Mouse (Mus musculus): ENCODE measurements at regions not wholly inside any gene's neighbourhood (a gene's known extent, or its start where the extent isn't known, plus 50 kb on each side); places are given as distances from the start of the nearest gene placed in this dataset.

- DNase-seq (ENCODE audit: low spot score in 2 of 2): no peak
These were observed 227.5 kb upstream of the Ndst3 start for GRCm38 (mm10) chr3:123918140-123918539.

- DNase-seq (ENCODE audit: low spot score in 2 of 2): no peak
These were observed 261.5 kb upstream of the Ndst3 start for GRCm38 (mm10) chr3:123952121-123952520.

DNA sequence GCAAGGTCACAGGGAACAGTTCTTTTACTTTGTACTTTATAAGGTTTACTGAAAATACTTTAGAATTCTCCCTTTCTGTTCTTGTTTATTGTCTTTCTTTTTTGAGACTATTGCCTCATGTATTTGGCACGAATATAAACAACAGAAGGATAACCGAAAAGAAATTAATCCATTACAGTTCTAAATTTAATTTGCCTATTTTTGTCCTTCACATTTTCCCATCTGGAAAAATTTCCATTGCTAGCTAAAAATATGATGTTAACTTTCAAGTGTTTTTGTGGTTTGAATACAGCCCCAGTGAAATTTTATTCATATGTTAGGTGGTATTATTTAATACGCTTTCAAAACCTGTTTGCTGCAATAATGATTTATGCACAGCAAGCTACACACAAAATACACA, 276.7 kb upstream of the Ndst3 start:
- DNase-seq (ENCODE audit: low spot score in 2 of 2): no peak

DNA sequence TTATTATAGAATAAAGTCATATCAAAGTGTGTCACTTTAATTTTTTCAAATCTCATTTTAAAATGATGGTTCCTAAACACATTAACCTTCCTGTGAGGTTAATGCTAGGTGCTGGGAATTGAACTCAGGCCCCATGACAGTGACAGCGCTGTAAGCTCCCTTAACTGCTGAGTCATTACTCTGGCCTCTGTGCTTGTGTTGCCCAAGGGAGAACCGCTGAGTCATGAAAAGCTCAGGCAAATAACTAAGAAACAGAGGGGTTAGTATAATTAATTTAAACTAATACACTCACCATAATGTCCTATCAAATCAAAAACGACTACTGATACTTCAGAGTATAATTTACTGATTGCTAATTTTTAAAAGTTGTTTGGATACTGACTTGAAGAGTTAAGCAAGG, 281.7 kb upstream of the Ndst3 start:
- DNase-seq (ENCODE audit: low spot score in 2 of 2): no peak

DNA sequence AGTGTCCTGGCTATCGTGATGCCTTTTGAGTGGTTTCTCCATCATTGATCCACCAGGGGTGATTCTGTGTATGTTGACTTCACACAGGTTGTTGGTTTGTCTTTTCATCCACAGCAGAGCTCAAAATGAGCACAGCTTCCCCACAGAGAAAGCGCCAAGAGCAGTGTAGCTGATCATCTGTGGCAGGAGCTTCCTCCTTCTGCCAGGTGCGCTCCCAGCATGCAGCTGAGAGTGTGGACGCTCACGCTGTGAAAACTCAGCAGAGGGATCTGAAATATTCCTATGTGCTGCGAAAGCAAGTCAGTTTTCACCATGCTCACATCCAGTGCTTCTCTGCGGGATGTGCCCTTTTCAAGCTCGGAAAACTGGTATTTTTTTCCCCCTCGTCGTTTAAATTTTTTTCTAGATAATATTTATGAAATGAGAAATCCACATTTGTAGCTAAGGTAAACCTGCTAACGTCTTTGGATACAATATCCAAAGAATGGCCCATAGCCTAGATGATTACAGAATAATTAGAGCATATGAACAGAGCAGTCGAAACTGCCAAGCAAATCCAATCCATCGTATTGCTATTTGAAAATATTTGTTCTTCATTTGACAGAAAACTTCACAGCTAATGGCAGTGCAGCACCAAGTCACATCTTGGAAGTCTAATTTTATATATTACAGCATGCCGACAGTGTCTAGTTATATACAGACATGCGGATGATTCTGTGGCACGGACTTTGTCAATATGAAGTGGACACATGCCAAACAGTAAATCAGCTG, 283.3 kb upstream of the Ndst3 start:
- DNase-seq (ENCODE audit: low spot score in 2 of 2): peak; percentile 5 to 10

DNA sequence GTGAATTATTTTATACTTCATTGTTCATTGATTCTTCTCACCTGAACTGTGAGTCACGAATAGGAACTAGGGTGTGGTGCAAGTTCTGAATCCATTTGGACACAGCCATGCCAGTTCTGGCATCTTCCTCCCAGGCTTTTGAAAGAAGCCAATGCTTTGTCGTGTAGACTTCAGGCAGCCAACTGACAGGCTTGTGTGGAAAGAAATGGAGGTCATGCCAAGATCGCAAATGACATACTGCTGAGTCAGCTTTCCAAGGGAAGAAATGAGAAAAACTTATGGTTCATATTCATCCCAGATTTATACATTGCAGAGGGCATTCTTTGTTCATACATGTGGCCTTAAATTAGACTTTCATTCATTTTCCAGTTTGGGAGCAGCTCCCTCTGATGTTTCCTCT, 285.8 kb upstream of the Ndst3 start:
- no peak for DNase-seq (ENCODE audit: low spot score in 2 of 2)

DNA sequence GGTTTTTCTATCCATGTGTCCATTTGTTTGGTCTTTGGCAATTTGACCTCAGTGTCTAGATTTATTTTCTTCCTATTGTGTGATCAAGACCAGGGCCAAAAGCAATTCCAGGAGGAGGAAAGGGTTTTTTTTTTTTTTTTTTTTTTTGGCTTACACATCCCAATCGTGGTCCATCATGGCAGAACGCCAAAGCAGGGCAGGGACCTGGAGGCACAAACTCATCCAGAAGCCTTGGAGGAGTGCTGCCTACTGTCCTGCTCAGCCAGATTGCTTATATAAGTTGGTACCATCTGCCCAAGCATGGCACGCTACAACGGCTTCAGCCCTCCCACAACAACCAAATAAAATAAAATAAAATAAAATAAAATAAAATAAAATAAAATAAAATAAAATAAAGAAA, 286.5 kb upstream of the Ndst3 start:
- DNase-seq (ENCODE audit: low spot score in 2 of 2): no peak

DNA sequence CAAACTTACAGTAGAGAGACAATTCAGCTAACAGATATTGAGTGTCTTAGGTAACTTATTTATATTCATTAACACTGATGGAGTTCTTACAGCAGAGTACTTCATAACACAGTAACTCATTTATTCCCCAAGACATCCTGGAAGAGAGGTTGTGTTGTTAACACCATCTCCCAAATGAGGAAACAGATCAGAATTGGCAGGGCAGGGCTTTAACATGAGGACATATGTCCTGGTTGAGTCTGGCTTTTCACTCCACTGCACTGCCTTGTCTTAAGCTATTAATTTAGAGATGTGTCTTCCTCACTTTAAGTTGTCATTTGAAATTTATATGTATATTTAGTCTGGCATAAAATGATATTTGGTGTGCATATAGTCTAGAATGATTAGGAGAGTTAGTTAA, 292.4 kb upstream of the Ndst3 start:
- DNase-seq (ENCODE audit: low spot score in 2 of 2): no peak

DNA sequence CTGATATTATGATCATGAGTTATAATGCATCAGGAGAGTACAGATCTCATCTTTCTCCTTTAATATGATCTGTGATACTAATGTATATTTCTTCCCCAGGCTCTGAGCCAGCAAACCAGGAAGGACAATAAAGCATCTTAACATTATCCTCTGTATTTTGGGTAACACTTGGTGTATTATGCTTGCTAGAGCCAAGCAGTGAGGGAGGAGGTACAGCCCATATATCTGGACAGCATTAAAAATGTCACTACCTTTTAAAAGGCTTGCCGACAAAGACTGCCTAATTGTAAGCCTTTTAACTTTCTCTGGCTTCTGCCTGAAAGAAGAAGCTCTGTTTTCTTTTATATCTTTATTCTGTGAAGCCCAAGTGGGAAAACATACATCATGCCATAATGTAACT, 292.9 kb upstream of the Ndst3 start:
- DNase-seq (ENCODE audit: low spot score in 2 of 2): no peak

GRCm38 (mm10) chr3:123984028-123984427, 293.4 kb upstream of the Ndst3 start:
- no peak for DNase-seq (ENCODE audit: low spot score in 2 of 2)

GRCm38 (mm10) chr3:123999957-124000616, 309.4 kb upstream of the Ndst3 start:
- DNase-seq (ENCODE audit: low spot score in 2 of 2): no peak

DNA sequence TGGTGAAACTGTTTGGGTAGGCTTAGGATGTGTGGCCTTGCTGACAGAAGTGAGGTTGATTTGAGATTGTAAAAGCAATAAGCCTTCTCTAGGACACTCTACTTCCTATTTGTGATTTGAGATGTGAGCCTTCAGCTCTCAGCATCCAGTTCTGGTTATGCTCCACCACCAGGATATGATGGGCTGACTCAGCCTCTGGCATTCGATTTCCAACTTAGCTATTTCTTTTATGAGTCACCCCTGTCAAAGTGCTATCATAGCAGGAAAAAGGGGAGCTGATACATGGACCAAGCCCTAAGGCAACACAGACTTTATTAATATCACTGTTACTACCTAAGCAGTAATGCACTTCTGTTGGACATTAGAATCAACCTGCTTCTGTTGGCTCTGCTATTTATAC, 310.2 kb upstream of the Ndst3 start:
- DNase-seq (ENCODE audit: low spot score in 2 of 2): no peak

DNA sequence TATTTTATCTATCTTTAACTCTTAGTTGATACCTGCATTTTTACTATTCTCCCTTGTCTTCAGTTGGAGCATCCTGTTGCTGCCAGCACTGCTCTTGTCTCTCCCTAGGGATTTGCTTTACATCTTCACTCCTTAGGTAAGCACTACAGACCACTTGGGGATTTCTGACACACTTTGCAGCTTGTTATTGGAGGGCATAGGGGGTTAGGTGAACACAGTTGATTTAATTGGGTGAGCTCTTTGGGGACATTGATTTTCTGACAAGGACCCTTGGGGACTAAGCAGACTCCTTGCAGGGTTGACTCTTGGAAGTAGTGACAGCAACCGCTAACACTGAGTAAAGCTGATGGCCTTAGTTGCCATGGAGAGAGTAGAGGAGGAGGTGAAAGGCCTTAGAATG, 309.0 kb upstream of the Tram1l1 start:
- no peak for DNase-seq (ENCODE audit: low spot score in 2 of 2)

- no peak for DNase-seq (ENCODE audit: low spot score in 2 of 2)
These were observed 302.0 kb upstream of the Tram1l1 start for GRCm38 (mm10) chr3:124018618-124019017.

- no peak for DNase-seq (ENCODE audit: low spot score in 2 of 2)
These were observed 294.5 kb upstream of the Tram1l1 start for GRCm38 (mm10) chr3:124026188-124026587.

DNA sequence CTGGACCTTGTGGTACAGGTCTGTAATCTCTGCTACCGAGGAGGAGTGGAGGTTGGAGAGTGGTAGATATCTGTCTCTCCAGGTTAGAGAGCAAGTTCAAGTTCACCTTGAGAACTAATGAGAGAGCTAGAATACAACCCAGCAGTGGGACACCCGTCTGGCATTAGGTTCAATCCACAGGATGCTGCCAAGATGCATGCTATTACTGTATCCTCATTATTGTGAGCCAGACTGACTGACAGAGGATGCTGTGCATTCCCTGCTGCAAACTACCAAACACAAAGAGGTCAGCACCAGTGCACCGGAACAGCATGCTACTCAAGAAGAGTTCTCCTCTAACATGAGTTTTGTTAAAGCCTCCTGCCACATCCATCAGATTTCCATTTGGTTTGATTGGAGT, 253.6 kb upstream of the Tram1l1 start:
- no peak for DNase-seq (ENCODE audit: low spot score in 2 of 2)

- no peak for DNase-seq (ENCODE audit: low spot score in 2 of 2)
These were observed 253.1 kb upstream of the Tram1l1 start for GRCm38 (mm10) chr3:124067538-124067937.

DNA sequence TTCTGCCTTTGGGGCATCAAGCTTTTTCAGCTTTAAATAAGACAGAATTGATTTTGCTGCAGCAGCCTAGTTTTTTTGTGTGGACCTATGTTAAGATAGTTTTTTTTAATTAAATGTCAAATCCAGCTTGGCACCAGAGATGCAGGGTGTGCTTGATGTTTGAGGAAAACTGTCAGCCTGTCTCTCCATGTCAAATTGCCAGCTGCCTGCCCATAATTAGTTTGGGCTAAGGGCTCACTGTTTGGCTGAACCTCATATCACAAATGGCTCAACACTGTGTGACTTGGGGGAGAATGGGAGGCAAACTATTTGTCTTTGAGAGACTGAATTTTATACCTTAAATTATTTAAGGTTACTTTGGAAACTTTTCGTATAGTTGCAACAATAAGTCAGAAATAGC, 252.7 kb upstream of the Tram1l1 start:
- no peak for DNase-seq (ENCODE audit: low spot score in 2 of 2)

GRCm38 (mm10) chr3:124069182-124069581, 251.5 kb upstream of the Tram1l1 start:
- no peak for DNase-seq (ENCODE audit: low spot score in 2 of 2)

DNA sequence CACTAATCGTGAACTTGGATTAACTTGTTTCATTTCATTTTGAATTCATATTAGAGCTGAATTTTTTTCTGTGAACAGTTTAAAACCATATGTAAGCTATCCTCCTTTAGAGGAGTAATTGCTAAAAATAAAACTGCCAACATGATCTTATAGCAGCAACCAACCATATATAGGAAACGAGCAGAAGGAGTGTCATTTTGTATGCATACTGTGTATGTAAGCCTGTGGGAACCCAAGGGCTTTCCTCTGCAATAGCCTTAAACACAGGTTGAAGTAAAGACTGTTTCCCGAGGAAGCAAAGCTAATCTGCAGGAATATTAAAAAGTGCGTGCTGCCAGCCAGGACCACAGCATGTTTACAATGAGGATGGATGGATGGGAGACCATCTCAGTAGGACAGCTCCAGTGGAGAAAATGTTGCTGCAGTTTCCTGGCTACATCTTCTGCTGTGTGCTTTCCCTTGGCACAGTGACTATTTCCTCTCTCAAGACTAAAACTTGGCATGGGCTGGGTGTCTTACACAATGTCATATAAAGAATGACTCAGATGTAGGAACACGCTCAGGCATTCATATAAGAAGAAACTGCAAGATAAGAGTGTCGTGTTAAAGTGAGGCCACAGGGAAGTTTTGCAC, 244.6 kb upstream of the Tram1l1 start:
- DNase-seq (ENCODE audit: low spot score in 2 of 2): peak in 1 of 2 experiments; percentile 6

GRCm38 (mm10) chr3:124092404-124093121, 228.1 kb upstream of the Tram1l1 start:
- DNase-seq (ENCODE audit: low spot score in 2 of 2): no peak

GRCm38 (mm10) chr3:124113995-124114394, 206.7 kb upstream of the Tram1l1 start:
- no peak for DNase-seq (ENCODE audit: low spot score in 2 of 2)

Data from layer of hippocampus, adult 8-10 months (tissue).